Mouse (Mus musculus) urinary bladder, postnatal 10 days (tissue): ENCODE data around the gene Aldoart1.

Experiments used
- DNase-seq: peaks from one replicate; pipeline ENCODE4 v3.0.0; 2022; ENCODE audit warnings: low spot score

The Aldoart1 gene

GRCm38 (mm10) chr4:72852534-72852933 is at the start of gene Aldoart1:
Gene Aldoart1, minus strand, starts transcription at chr4:72852634.
- DNase-seq: no peak

GRCm38 (mm10) chr4:72901566-72901965 is 49.1 kb upstream of the Aldoart1 start:
- DNase-seq: no peak

- no peak for DNase-seq
Measured at GRCm38 (mm10) chr4:72865371-72866075, 13.1 kb upstream of the Aldoart1 start.

- DNase-seq: no peak
Measured at GRCm38 (mm10) chr4:72844276-72844675, 8.2 kb downstream of the Aldoart1 start.

- no peak for DNase-seq
Measured at GRCm38 (mm10) chr4:72843025-72843424, 9.4 kb downstream of the Aldoart1 start.

- DNase-seq: no peak
Measured at GRCm38 (mm10) chr4:72836430-72836829, 16.0 kb downstream of the Aldoart1 start.

- no peak for DNase-seq
Measured at GRCm38 (mm10) chr4:72835400-72835799, 17.0 kb downstream of the Aldoart1 start.

- DNase-seq: no peak
Measured at GRCm38 (mm10) chr4:72800816-72801215, 51.6 kb downstream of the Aldoart1 start.
